Mouse (Mus musculus): ENCODE results near the gene Dcaf1. TPM values are rescaled to one million over a fixed set of nuclear protein-coding genes. Genes with fewer than 3 reads are reported as not detected.

Gene Dcaf1
- polyA plus RNA-seq, 1 experiment: 9.3 TPM

- WGBS: 88% methylated on average over 7 of the region's 7 CpGs
- DNase-seq (ENCODE audit: low read depth, low spot score): no peak
Observed at GRCm38 (mm10) chr9:106901596-106901995, 79.9 kb downstream of the Dcaf1 start.

GRCm38 (mm10) chr9:106903099-106903790, 81.6 kb downstream of the Dcaf1 start:
- no peak for DNase-seq (ENCODE audit: low read depth, low spot score)
- 65% methylated on average over 4 of the region's 4 CpGs for WGBS

- WGBS: 3% methylated on average over 1 of the region's 1 CpGs
- DNase-seq (ENCODE audit: low read depth, low spot score): no peak
Observed at GRCm38 (mm10) chr9:106903791-106904134, 82.1 kb downstream of the Dcaf1 start.

- no peak for DNase-seq (ENCODE audit: low read depth, low spot score)
- WGBS: 89% methylated on average over 8 of the region's 8 CpGs
Observed at GRCm38 (mm10) chr9:106906597-106906996, 84.9 kb downstream of the Dcaf1 start.

GRCm38 (mm10) chr9:106908174-106908573, 86.5 kb downstream of the Dcaf1 start:
- WGBS: 64% methylated on average over 3 of the region's 3 CpGs
- no peak for DNase-seq (ENCODE audit: low read depth, low spot score)

GRCm38 (mm10) chr9:106908715-106909114, 87.0 kb downstream of the Dcaf1 start:
- WGBS: 5% methylated on average over 5 of the region's 5 CpGs
- peak; percentile 64 for DNase-seq (ENCODE audit: low read depth, low spot score)

GRCm38 (mm10) chr9:106911624-106912023, 90.0 kb downstream of the Dcaf1 start:
- no peak for DNase-seq (ENCODE audit: low read depth, low spot score)
- WGBS: 70% methylated on average over 1 of the region's 1 CpGs

- 2% methylated on average over 1 of the region's 1 CpGs for WGBS
- DNase-seq (ENCODE audit: low read depth, low spot score): no peak
Observed at GRCm38 (mm10) chr9:106913759-106914158, 92.1 kb downstream of the Dcaf1 start.

GRCm38 (mm10) chr9:106914878-106915277, 93.2 kb downstream of the Dcaf1 start:
- WGBS: 82% methylated on average over 6 of the region's 6 CpGs
- DNase-seq (ENCODE audit: low read depth, low spot score): no peak

Other genes starting within 250 kb of the Dcaf1 start
- not detected in 2 replicates for gene Iqcf6, start 195.3 kb upstream of the Dcaf1 start, polyA plus RNA-seq (2012; rRNA removed)
- gene Grm2, start 165.8 kb upstream of the Dcaf1 start, polyA plus RNA-seq (2012; rRNA removed): 0.16 and 0.25 TPM in 2 replicates
- gene Tex264, start 135.9 kb upstream of the Dcaf1 start, polyA plus RNA-seq (2012; rRNA removed): 65.6 and 68.0 TPM in 2 replicates
- gene Rad54l2, start 32.7 kb upstream of the Dcaf1 start, polyA plus RNA-seq (2012; rRNA removed): 7.4 and 15.6 TPM in 2 replicates
- gene Rbm15b, start 65.6 kb downstream of the Dcaf1 start, polyA plus RNA-seq (2012; rRNA removed): 9.3 and 10.0 TPM in 2 replicates
- 28.0 and 43.7 TPM in 2 replicates for gene Manf, start 70.1 kb downstream of the Dcaf1 start, polyA plus RNA-seq (2012; rRNA removed)